Mouse (Mus musculus) stomach, embryonic 15.5 days (tissue): Measurements from ENCODE around the gene Ccp110. TPM values are rescaled to one million over a fixed set of nuclear protein-coding genes. Genes with fewer than 3 reads are reported as not detected.
A peak's percentile ranks its signal among the peaks of the same experiment; 100 is the strongest.

Source experiments
- ATAC-seq: fragments of 200-750 bp; cut with Nextera tagmentation; 2 replicates; pipeline ENCODE4 v1.8.0; 2017; ENCODE audit warnings: low read depth, moderate number of reproducible peaks, moderate TSS enrichment; ENCODE audit not compliant: insufficient read depth, low FRiP score
- H3K27ac ChIP-seq: fragments of 300-500 bp; sonication (generic); 2 replicates; pipeline ENCODE4 v1.5.1; 2015; ENCODE audit warnings: mild to moderate bottlenecking, inconsistent platforms
- H3K27me3 ChIP-seq: fragments of 300-500 bp; sonication (generic); replicated peaks from 2 replicates; pipeline ENCODE4 v1.6.1; 2015; ENCODE audit warnings: inconsistent platforms
- H3K36me3 ChIP-seq: fragments of 300-500 bp; sonication (generic); 2 replicates; pipeline ENCODE4 v1.6.1; 2015; ENCODE audit warnings: inconsistent platforms
- H3K4me1 ChIP-seq: fragments of 300-500 bp; sonication (generic); 2 replicates; pipeline ENCODE4 v1.6.1; 2015; ENCODE audit warnings: inconsistent platforms
- H3K4me2 ChIP-seq: fragments of 300-500 bp; sonication (generic); 2 replicates; pipeline ENCODE4 v1.6.1; 2015; ENCODE audit warnings: mild to moderate bottlenecking, inconsistent platforms
- H3K4me3 ChIP-seq: fragments of 300-500 bp; sonication (generic); replicated peaks from 2 replicates; pipeline ENCODE4 v1.5.1; 2015; ENCODE audit warnings: inconsistent platforms
- H3K9ac ChIP-seq: fragments of 300-500 bp; sonication (generic); 2 replicates; pipeline ENCODE4 v1.6.1; 2015; ENCODE audit warnings: inconsistent platforms
- H3K9me3 ChIP-seq: fragments of 300-500 bp; sonication (generic); 2 replicates; pipeline ENCODE4 v1.6.1; 2016; ENCODE audit warnings: inconsistent platforms
- WGBS: fragments of 180-500 bp; shearing (Covaris S2); methylation state at CpG from one replicate; pipeline ENCODE4 v1.1.7; 2015; 5-methylcytosine and 5-hydroxymethylcytosine counted together
- polyA plus RNA-seq: library from polyadenylated mRNA; unstranded; fragments of >200 nt; fragmentation: Nextera tagmentation; extraction: Ambion mirVana; gene quantifications from 2 replicates; pipeline ENCODE4 v1.2.1, GENCODE M21; 2015

The Ccp110 gene
- polyA plus RNA-seq, 1 experiment from 2014 or later = 11.9 TPM

- no peak overlapping the region for H3K4me3 ChIP-seq
- no peaks in the 10 kb centered on the region for H3K4me1 ChIP-seq
- no peak for ATAC-seq
- 90% methylated on average over 13 of the region's 13 CpGs for WGBS
- no peaks in the 10 kb centered on the region for H3K9me3 ChIP-seq
- no peaks in the 10 kb centered on the region for H3K27me3 ChIP-seq
- H3K9ac ChIP-seq = no peak overlapping the region
- H3K36me3 ChIP-seq = peaks cover 14% of the 10 kb centered on the region
- no peak overlapping the region for H3K4me2 ChIP-seq
- no peak overlapping the region for H3K27ac ChIP-seq
Measured at GRCm38 (mm10) chr7:118728846-118729587, 16.7 kb downstream of the Ccp110 start.

DNA sequence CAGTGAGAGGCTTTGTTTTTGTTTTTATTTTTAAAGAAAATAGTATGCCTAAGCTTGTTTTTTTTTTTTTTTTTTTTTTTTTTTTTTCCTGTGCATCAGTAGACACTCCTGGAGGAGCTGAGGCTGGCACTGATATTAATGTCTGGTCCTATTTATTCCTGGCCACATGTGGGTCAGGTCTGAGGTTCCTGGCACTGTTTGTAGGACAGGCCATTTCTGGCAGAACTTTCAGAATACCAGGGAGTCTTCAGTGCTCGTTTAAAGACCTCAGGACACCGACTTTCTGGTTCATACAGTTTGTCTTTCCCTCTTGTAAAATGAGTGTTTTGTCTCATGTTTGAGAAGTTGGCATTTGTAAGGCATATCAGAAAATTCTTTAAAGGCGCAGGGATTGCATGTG lies 19.4 kb downstream of the Ccp110 start:
- whole genome bisulfite sequencing = 90% methylated on average over 3 of the region's 3 CpGs
- H3K27ac ChIP-seq = no peak overlapping the region
- ATAC-seq = no peak

GRCm38 (mm10) chr7:118733225-118733624 lies 20.9 kb downstream of the Ccp110 start:
- peaks cover 11% of the 10 kb centered on the region for H3K36me3 ChIP-seq
- no peaks in the 10 kb centered on the region for H3K4me1 ChIP-seq
- no peaks in the 10 kb centered on the region for H3K9me3 ChIP-seq
- H3K27me3 ChIP-seq = no peaks in the 10 kb centered on the region
- H3K27ac ChIP-seq = no peak overlapping the region
- WGBS = 92% methylated on average over 13 of the region's 13 CpGs
- H3K9ac ChIP-seq = no peak overlapping the region
- no peak for ATAC-seq
- no peak overlapping the region for H3K4me2 ChIP-seq
- no peak overlapping the region for H3K4me3 ChIP-seq

More for the DNA sequence above, 19.4 kb downstream of the Ccp110 start:
- Histone ChIP-seq H3K9ac (no peak overlapping the region), H3K9me3 (no peaks in the 10 kb centered on the region), H3K4me1 (no peaks in the 10 kb centered on the region), H3K27me3 (no peaks in the 10 kb centered on the region), H3K4me3 (no peak overlapping the region), H3K4me2 (no peak overlapping the region), H3K36me3 (peaks cover 12% of the 10 kb centered on the region)

GRCm38 (mm10) chr7:118738730-118739129 lies 26.4 kb downstream of the Ccp110 start:
- Histone ChIP-seq H3K36me3 (0 out of 2 replicates have a peak, but pooled peaks cover 4% of the 10 kb centered on the region), H3K4me1 (peaks cover 9% of the 10 kb centered on the region; the same call in 1 of the 2 replicates), H3K4me2 (no peak overlapping the region), H3K27ac (no peak overlapping the region), H3K27me3 (no peaks in the 10 kb centered on the region), H3K9me3 (no peaks in the 10 kb centered on the region), H3K4me3 (no peak overlapping the region), H3K9ac (no peak overlapping the region)
- no peak for ATAC-seq
- WGBS = 58% methylated on average over 1 of the region's 1 CpGs

DNA sequence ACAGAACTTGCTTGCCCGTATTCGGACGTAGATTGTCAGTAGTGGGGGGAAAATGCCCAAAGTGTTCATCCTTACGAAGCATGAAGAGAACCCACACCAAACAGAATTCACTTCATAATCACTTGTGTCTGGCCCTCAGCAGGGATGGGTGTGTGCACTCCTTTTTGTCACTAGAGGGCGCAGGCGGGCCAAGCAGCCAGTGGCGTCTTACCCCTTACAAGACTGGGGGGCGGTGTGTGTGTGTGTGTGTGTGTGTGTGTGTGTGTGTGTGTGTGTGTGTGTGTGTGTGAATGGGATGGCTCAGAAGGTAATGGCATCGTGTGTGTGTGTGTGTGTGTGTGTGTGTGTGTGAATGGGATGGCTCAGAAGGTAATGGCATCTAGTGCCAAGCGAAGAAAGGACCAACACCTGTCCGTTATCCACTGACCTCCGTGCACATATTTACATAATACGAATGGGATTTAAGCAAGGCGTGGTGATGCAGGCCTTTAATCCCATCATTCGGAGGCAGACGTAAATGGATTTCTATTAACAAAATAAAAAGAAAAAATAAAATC lies 27.7 kb downstream of the Ccp110 start, which contains the start of gene Vps35l:
Vps35l (plus strand) TSS at position 252 of the 557 bp plus-strand sequence.
- 0 out of 2 replicates have a peak, but pooled peaks cover 4% of the 10 kb centered on the region for H3K36me3 ChIP-seq
- ATAC-seq = peak; percentile 82
- WGBS = 4% methylated on average over 15 of the region's 16 CpGs
- H3K9me3 ChIP-seq = no peaks in the 10 kb centered on the region
- H3K27me3 ChIP-seq = no peaks in the 10 kb centered on the region
- peak within 1 kb of the TSS; percentile 65; the same call in 1 of the 2 replicates for H3K27ac ChIP-seq
- peak within 1 kb of the TSS; percentile 64 for H3K4me2 ChIP-seq
- peaks cover 9% of the 10 kb centered on the region; the same call in 1 of the 2 replicates for H3K4me1 ChIP-seq
- peak within 1 kb of the TSS; percentile 38; the same call in 1 of the 2 replicates for H3K9ac ChIP-seq
- H3K4me3 ChIP-seq = peak within 1 kb of the TSS; percentile 66

DNA sequence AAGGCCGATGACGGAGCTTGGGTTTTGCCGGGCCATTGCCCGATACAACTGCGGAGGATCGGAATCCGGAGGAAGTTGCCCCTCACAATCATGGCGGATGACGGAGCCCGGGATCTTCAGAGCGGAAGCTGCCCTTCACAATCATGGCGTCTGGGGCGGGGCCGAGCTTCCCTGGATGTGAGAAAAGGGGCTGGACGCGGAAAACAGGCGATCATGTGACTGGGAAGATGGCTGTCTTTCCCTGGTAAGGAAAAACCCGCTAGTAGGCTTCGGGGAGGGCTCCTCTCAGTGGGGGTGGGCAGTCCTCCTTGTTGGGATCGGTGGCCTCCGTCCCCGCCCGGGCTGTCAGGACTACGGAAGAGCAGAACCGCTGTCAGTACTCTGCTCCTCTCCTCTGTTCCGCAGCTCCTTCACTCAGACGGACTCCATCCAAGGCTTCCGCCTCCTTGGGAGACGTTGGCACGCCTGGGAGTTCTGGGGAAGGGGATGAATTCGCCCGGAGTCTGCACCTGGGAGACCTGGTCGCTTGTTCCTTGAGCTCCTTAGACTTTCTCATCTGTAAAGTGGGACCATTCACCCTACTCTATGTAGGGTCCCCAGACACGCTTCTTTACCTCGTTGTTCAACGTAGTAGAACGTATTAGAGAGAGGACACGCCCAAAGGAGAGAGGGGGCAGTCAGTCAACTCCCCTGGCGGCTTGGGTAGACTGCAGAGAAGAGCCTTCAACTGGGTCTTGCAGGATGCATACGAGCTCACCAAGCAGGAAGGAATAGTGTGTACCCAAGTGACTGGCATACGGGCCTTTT lies 28.4 kb downstream of the Ccp110 start:
- Histone ChIP-seq H3K4me2 (peak overlapping the region; percentile 64), H3K9ac (peak overlapping the region; percentile 38; the same call in 1 of the 2 replicates), H3K27me3 (no peaks in the 10 kb centered on the region), H3K9me3 (no peaks in the 10 kb centered on the region), H3K36me3 (0 out of 2 replicates have a peak, but pooled peaks cover 11% of the 10 kb centered on the region), H3K4me3 (peak overlapping the region; percentile 66), H3K27ac (peak overlapping the region; percentile 65; the same call in 1 of the 2 replicates), H3K4me1 (peaks cover 9% of the 10 kb centered on the region; the same call in 1 of the 2 replicates)
- ATAC-seq = peak; percentile 95
- 2% methylated on average over 41 of the region's 41 CpGs for WGBS

- Histone ChIP-seq H3K27ac (no peak overlapping the region), H3K9me3 (no peaks in the 10 kb centered on the region), H3K4me2 (no peak overlapping the region), H3K4me1 (peaks cover 9% of the 10 kb centered on the region; the same call in 1 of the 2 replicates), H3K27me3 (no peaks in the 10 kb centered on the region), H3K9ac (no peak overlapping the region), H3K4me3 (no peak overlapping the region), H3K36me3 (peaks cover 20% of the 10 kb centered on the region; the same call in 1 of the 2 replicates)
- ATAC-seq = no peak
- WGBS = 84% methylated on average over 6 of the region's 6 CpGs
Measured at GRCm38 (mm10) chr7:118742278-118742677, 29.9 kb downstream of the Ccp110 start.

DNA sequence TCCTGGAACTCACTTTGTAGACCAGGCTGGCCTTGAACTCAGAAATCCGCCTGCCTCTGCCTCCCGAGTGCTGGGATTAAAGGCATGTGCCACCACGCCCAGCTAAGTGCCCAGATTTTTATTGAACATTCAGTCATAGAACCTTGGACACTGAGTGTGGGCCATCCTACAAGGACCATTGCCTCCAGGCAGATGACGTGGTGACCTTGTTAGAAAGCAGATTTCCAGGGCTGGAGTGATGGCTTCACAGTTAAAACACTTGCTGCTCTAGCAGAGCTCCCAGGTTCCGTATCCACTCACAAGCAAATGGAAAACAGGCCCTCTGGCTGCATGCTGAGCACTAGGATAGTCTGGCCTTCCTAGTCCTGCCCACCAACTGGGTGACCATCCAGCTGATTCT lies 32.4 kb downstream of the Ccp110 start:
- Histone ChIP-seq H3K9me3 (no peaks in the 10 kb centered on the region), H3K27me3 (no peaks in the 10 kb centered on the region), H3K4me2 (no peak overlapping the region), H3K9ac (no peak overlapping the region), H3K27ac (no peak overlapping the region), H3K4me1 (peaks cover 9% of the 10 kb centered on the region; the same call in 1 of the 2 replicates), H3K36me3 (peaks cover 39% of the 10 kb centered on the region), H3K4me3 (no peak overlapping the region)
- no peak for ATAC-seq
- WGBS = 91% methylated on average over 5 of the region's 5 CpGs

- 94% methylated on average over 12 of the region's 12 CpGs for WGBS
- H3K27me3 ChIP-seq = no peaks in the 10 kb centered on the region
- no peaks in the 10 kb centered on the region for H3K9me3 ChIP-seq
- H3K27ac ChIP-seq = no peak overlapping the region
- peaks cover 51% of the 10 kb centered on the region for H3K36me3 ChIP-seq
- H3K4me3 ChIP-seq = no peak overlapping the region
- no peak for ATAC-seq
- H3K9ac ChIP-seq = no peak overlapping the region
- no peaks in the 10 kb centered on the region for H3K4me1 ChIP-seq
- H3K4me2 ChIP-seq = no peak overlapping the region
Measured at GRCm38 (mm10) chr7:118747891-118748672, 35.7 kb downstream of the Ccp110 start.

DNA sequence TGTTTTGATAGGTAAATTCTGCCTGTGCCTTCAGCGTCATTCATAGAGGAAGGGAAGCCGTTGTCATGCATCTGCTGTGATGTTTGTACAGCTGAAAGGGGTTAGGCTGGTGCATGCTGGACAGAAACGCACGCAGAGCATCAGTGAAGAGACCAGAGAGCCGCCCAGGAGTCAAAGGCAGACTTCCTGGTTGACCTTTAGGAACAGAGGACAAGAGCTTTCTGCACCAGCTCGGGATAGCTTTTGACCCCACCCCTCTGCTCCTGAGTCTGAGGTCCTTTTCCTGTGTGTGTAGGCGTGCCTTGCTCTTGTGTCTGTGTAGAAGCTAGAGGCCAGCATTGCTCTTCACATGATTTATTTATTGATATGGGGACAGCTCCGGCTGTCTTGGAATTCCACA lies 37.4 kb downstream of the Ccp110 start:
- ATAC-seq = no peak
- Histone ChIP-seq H3K9me3 (no peaks in the 10 kb centered on the region), H3K9ac (no peak overlapping the region), H3K4me3 (no peak overlapping the region), H3K4me2 (no peak overlapping the region), H3K36me3 (peaks cover 57% of the 10 kb centered on the region), H3K4me1 (no peaks in the 10 kb centered on the region), H3K27ac (no peak overlapping the region), H3K27me3 (no peaks in the 10 kb centered on the region)
- WGBS = 77% methylated on average over 8 of the region's 8 CpGs

- H3K9me3 ChIP-seq = no peaks in the 10 kb centered on the region
- H3K4me2 ChIP-seq = no peak overlapping the region
- no peak overlapping the region for H3K4me3 ChIP-seq
- no peak for ATAC-seq
- H3K27me3 ChIP-seq = no peaks in the 10 kb centered on the region
- H3K36me3 ChIP-seq = peaks cover 51% of the 10 kb centered on the region
- H3K9ac ChIP-seq = no peak overlapping the region
- no peaks in the 10 kb centered on the region for H3K4me1 ChIP-seq
- 85% methylated on average over 7 of the region's 7 CpGs for WGBS
- no peak overlapping the region for H3K27ac ChIP-seq
Measured at GRCm38 (mm10) chr7:118751625-118752024, 39.3 kb downstream of the Ccp110 start.
